Comparison of ENCODE assay signal across 9 mouse cellular contexts in the genomic region with DNA sequence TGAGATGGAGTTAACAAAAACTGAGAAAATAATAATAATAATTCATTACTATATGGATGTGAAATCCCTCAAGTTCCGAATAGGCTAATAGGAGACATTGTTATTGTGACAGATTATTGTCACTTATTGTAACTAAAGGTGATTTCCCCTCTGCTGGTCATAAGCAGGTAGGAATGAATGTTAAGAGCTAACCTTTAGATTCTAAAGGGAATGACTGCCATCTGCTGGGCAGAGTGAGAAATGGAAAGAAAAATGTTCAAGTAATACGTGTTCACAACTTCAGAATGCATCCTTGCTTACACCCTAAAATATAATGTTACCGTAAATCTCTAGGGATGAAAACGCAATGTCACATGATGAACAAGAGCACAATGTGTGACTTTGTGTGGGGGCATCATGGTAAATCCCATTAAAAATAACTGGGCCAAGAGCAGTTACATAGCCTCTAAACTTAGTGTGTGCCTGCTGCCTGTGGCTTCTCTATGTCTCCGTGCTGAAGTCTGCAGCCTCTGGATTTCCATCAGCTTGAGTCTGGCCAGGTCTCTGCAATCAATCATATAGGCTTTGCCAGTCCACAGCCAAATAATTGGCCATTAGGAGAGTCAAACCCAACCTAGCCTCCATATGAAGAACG. TPM values are rescaled to one million over a fixed set of nuclear protein-coding genes. Genes with fewer than 3 reads are reported as not detected.
DNase-seq lines count a peak whose midpoint lies in the region; ATAC-seq and TF ChIP-seq lines count a peak whose summit lies in the region.
"Had no signal": no experiment of that assay in that cellular context is flagged by ENCODE, and none has a peak within 500 bp of the region (broad histone marks: within the 10 kb centered on the region; RNA-seq: fewer than 3 reads in every experiment).

No protein-coding gene starts in this region.

- intact Hi-C loops in gastrocnemius, adult 2 months (cut with DNase I): loop anchor here (5.0 kb wide), 2 partner anchors 414 to 619 kb away; partner anchors contain the start of gene Vegfc

- DNase-seq in gastrocnemius, adult 2 months: no peak
- no peak for DNase-seq in gastrocnemius, postnatal 10 days
- DNase-seq in thymus, postnatal 25 days: peak; percentile 4
- no peak for DNase-seq in thymus, postnatal 36 days
- peak; percentile 28 for DNase-seq in embryonic facial prominence, embryonic 10.5 days (ENCODE audit: low spot score)
- peak; percentile 51 for DNase-seq in lung, postnatal 10 days
- peak; percentile 26 for DNase-seq in telencephalon, adult 2 months (ENCODE audit: low read depth, low spot score)

- WGBS in embryonic facial prominence, embryonic 10.5 days: 26% methylated on average over 6 of the region's 6 CpGs
- WGBS in hindbrain, embryonic 16.5 days: 26% methylated on average over 6 of the region's 6 CpGs

- peak; percentile 77 for TF ChIP-seq CTCF in gastrocnemius, adult 2 months (IDR thresholded peaks at IDR 0.05)

- peak; percentile 61 for ATAC-seq in hindbrain, embryonic 16.5 days

- H3K9ac ChIP-seq in hindbrain, embryonic 16.5 days (ENCODE audit: low read depth, low read length): no peak overlapping the region
- H3K9ac ChIP-seq: limb, embryonic 15.5 days had no signal

- H3K4me1 ChIP-seq in embryonic facial prominence, embryonic 10.5 days: 0 out of 2 replicates have a peak, but pooled peaks cover 4% of the 10 kb centered on the region
- H3K4me1 ChIP-seq in hindbrain, embryonic 16.5 days (ENCODE audit: control insufficient read depth, insufficient read depth, low read depth, low read length): no peaks in the 10 kb centered on the region
- H3K4me1 ChIP-seq: limb, embryonic 15.5 days had no signal

- 0 out of 2 replicates have a peak, but pooled peaks cover 11% of the 10 kb centered on the region for H3K27me3 ChIP-seq in embryonic facial prominence, embryonic 10.5 days (replicated peaks; ENCODE audit: low read depth, poor library complexity, severe bottlenecking)
- H3K27me3 ChIP-seq in hindbrain, embryonic 16.5 days (replicated peaks; ENCODE audit: control insufficient read depth, insufficient read depth, low read length): no peaks in the 10 kb centered on the region

- no peak overlapping the region for H3K4me2 ChIP-seq in hindbrain, embryonic 16.5 days (ENCODE audit: low read length)
- H3K4me2 ChIP-seq: limb, embryonic 15.5 days had no signal

- no peak overlapping the region for H3K4me3 ChIP-seq in gastrocnemius, adult 2 months
- no peak overlapping the region for H3K4me3 ChIP-seq in embryonic facial prominence, embryonic 10.5 days
- H3K4me3 ChIP-seq in hindbrain, embryonic 16.5 days (ENCODE audit: low read length): no peak overlapping the region
- H3K4me3 ChIP-seq: limb, embryonic 15.5 days had no signal

- H3K27ac ChIP-seq in gastrocnemius, adult 2 months: no peak overlapping the region
- H3K27ac ChIP-seq in embryonic facial prominence, embryonic 10.5 days (replicated peaks): no peak overlapping the region
- no peak overlapping the region for H3K27ac ChIP-seq in hindbrain, embryonic 16.5 days (ENCODE audit: low read depth, low read length)
- H3K27ac ChIP-seq: limb, embryonic 15.5 days had no signal

- no peaks in the 10 kb centered on the region for H3K9me3 ChIP-seq in embryonic facial prominence, embryonic 10.5 days
- H3K9me3 ChIP-seq in hindbrain, embryonic 16.5 days (ENCODE audit: control insufficient read depth, low read length): no peaks in the 10 kb centered on the region
- H3K9me3 ChIP-seq: limb, embryonic 15.5 days had no signal

- H3K36me3 ChIP-seq in embryonic facial prominence, embryonic 10.5 days (replicated peaks): no peaks in the 10 kb centered on the region
- no peaks in the 10 kb centered on the region for H3K36me3 ChIP-seq in hindbrain, embryonic 16.5 days (ENCODE audit: control insufficient read depth, insufficient read depth, low read length)
- H3K36me3 ChIP-seq: limb, embryonic 15.5 days had no signal

RNA-seq across cellular contexts. Expression of gene Asb5, which starts 38.2 kb away (rescaled TPM):
- 100 to 1,000 TPM; 148 to 292 TPM for total RNA-seq in gastrocnemius, adult 2 months (2021)
- total RNA-seq in gastrocnemius, postnatal 10 days (2021): 100 to 1,000 TPM; 124 to 132 TPM
- 4.8 and 7.1 TPM in 2 replicates for polyA plus RNA-seq in embryonic facial prominence, embryonic 10.5 days (2016; fragmentation: Nextera tagmentation; extraction: Ambion mirVana)
- polyA plus RNA-seq in hindbrain, embryonic 16.5 days (2015; fragmentation: Nextera tagmentation; extraction: Ambion mirVana): 6.0 and 6.2 TPM in 2 replicates

RNA-seq across cellular contexts. Expression of gene Spcs3, which starts 38.6 kb away (rescaled TPM):
- 10 to 100 TPM; 26.6 to 27.7 TPM for total RNA-seq in gastrocnemius, adult 2 months (2021)
- 10 to 100 TPM; 22.8 to 28.2 TPM for total RNA-seq in gastrocnemius, postnatal 10 days (2021)
- polyA plus RNA-seq in embryonic facial prominence, embryonic 10.5 days (2016; fragmentation: Nextera tagmentation; extraction: Ambion mirVana): 87.2 and 88.3 TPM in 2 replicates
- polyA plus RNA-seq in hindbrain, embryonic 16.5 days (2015; fragmentation: Nextera tagmentation; extraction: Ambion mirVana): 48.5 and 49.4 TPM in 2 replicates

Comparison
In these comparisons a context has a peak if more than half of its experiments do, and no peak if none do; other contexts are left out.
1. DNase-seq: peak in thymus, postnatal 25 days (single experiment), embryonic facial prominence, embryonic 10.5 days (single experiment), lung, postnatal 10 days (single experiment) and telencephalon, adult 2 months (single experiment); none in gastrocnemius, adult 2 months (single experiment), gastrocnemius, postnatal 10 days (single experiment) and thymus, postnatal 36 days (0 of 2).